Mouse (Mus musculus): ENCODE data around the gene Zfp59.
"Not testable (repeated sequence)": the region's sequence is repeated elsewhere in the genome, so short reads cannot be mapped to it uniquely, and the experiment has no call there.

The Zfp59 gene

GRCm38 (mm10) chr7:27862578-27862977 lies 24.2 kb downstream of the Zfp59 start:
- DNase-seq (ENCODE audit: low spot score in 2 of 2), result not testable (repeated sequence)

GRCm38 (mm10) chr7:27881721-27882120 lies 43.3 kb downstream of the Zfp59 start:
- DNase-seq (ENCODE audit: low spot score in 2 of 2), result no peak

DNA sequence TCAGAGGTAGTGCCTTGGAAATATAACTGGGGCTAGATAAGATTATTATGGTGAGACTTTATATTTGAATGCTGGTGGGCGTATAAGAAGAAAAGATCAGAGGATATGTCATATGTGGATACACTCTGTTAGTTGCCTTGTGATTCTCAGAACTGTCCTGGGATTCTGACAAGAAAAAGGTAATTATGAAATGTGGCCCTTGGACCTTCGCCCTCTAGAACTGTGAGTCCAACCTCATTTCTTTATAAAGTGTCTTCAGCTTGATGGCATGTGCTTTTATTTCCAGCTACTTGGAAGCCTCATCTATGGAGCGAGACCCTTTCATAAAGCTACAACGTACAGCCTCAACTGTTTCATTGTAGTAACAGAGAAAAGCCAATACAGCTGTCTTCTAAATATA lies 62.2 kb downstream of the Zfp59 start:
- no peak for DNase-seq (ENCODE audit: low spot score in 2 of 2)

DNA sequence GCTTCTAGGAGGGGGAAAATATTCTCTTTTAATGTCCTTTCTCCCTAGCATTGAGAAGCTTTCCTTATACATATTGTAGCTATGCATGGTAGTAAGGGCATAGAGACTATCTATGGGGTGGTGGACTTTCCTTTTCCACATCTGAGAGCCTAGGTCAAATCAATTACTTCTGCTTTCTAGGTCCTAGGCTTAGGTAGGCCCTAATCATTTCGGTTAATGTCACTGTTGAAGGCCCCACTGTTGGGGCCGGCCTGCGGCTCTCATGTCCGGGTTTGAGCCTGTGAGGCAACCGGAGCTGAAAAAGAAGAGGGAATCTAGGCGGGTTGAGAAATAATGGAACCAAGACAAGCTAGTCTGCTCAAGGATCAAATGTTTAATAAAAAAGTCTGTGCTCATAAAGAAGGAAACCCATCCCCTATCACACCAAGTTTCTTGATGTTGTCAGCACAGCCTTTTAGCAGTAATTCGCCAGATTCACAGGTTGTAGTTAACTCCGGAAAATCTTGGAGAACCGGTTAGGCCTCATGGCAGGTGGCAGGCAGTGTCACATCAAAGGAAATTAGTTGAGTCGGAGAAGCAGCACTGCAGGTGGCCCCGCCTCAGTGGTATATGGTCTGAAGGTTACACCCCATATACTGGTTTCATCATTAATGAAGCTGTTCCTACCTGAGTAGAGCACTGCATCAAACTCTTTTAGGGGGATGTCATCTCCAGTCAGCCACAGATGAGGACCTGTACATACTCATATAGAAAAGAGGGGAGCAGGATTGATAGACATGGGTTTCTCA lies 66.8 kb downstream of the Zfp59 start:
- DNase-seq (ENCODE audit: low spot score in 2 of 2), result no peak
